Mouse (Mus musculus) heart, postnatal 25 days (tissue): ENCODE results near the gene Ccz1. TPM values are rescaled to one million over a fixed set of nuclear protein-coding genes. Genes with fewer than 3 reads are reported as not detected.

Experiments
- DNase-seq: peaks from one replicate; pipeline ENCODE4 v3.0.0; 2022; ENCODE audit warnings: low spot score
- intact Hi-C: fragments of 180-260 bp; cut with DNase I; formaldehyde crosslinking; loops from one replicate; pipeline ENCODE4 v1.15.1; 2025
- total RNA-seq, 2 experiments: library from RNA; stranded (reverse); gene quantifications; 2 replicates each; pipeline ENCODE4 v1.2.3; 2021

The Ccz1 gene
- total RNA-seq, 2 experiments from 2014 or later, result 25.0 to 26.0 TPM

DNA sequence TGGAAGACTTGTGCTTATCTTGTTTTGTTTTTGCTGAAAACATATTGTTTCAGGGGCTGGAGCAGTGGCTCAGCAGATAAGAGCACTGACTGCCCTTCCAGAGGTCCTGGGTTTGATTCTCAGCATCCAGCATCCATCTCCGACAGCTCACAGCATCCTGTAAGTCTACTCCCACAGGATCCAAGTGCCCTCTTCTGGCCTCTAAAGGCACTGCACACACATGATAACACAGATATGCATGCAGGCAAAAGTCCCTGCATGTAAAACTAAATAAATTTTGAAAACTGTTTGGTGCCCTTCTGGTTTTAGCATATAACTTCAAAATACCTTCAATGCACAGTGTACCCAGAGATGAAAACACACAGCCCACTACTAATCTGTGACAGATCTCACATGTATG, 15.3 kb downstream of the Ccz1 start:
- intact Hi-C loops, result no loop called here

DNA sequence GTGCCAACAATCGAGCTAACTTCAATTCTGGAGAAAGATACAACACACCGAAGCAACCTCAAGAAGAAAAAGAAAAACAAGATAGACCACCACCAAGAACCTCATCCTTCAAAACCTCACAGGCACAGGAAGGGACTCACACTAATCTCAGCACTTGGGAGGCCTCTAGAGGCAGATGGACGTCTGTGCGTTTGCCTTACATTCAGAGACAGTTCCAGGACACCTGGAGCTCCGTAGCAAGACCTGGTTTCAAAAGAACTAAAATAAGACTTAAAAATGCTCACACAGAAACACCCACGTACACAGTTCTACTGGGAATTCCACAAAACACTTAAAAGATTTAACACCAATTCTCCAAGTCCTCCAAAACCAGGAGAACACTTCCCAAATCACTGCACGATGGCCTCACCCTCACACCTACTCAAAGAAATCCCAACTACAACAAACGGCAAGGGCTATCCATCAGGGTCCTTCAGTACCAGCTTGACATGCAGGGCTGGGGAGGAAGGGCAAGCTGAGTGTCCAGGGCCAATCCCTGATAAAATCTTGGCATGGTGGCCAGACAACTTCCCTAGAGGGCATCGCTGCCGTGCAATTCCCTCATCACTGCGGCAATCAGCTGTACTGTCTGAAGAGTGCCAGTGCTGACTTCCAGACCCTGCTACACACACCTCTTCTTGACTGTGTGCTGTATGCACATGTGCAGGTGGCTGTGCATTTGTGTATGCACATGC, 19.9 kb downstream of the Ccz1 start:
- intact Hi-C loops, result no loop called here

More for the DNA sequence above, 15.3 kb downstream of the Ccz1 start:
- DNase-seq, result no peak

DNA sequence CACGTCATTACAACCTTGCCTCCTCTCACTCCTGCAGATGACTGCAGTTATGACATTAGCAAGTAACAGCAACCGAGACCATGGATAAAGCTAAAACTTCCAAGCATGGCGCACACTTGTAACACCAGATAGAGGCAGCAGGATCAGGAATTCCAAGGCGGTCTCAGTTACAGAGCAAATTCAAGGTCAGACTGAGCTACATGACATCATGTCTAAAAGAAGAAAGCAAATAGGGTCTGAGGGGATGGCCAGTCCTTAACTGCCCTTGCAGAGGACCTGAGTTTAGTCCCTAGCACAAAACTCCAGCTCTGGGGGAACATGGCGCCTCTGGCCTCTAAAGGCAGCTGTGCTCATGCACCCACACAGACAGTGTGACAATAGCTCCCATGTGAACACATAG, 20.8 kb downstream of the Ccz1 start:
- no peak for DNase-seq
- intact Hi-C loops, result no loop called here

More for the DNA sequence above, 19.9 kb downstream of the Ccz1 start:
- no peak for DNase-seq

DNA sequence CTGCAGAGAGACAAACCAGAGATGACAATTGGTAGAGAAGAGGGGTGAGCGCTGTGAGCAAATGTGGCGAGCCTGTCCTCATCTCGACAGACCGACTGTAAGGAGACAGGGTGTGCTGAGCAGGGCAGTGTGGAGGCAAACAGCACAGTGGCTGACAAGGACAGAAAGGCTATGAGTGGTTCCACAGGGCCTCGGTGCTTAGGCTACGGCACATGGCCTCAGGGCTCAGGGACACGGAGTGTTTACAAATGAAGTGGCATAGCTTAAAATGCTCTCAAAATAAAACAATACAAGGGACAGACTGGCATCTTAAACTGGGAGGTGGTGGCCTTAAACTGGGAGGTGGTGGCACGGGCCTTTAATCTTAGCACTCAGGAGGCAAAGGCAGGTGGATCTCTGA, 21.4 kb downstream of the Ccz1 start:
- intact Hi-C loops, result no loop called here
- no peak for DNase-seq

DNA sequence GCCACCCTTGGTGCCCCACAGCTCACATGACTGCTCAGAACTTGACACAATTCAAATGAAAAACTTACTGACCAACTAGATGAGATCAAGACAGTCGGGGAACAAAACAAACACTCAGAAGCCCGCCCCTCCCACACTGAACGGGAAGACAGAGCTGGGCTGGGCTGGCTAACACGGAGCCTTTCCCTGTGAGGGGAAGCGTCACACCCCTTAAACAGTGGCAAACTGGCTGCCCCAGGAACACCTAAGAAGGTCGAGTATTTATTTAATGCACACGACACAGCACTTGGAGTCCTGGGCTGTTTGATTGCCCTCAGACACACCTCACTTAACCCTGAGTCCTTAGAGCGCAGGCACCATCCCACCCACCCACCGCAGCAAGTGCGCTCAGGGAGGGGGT, 22.0 kb downstream of the Ccz1 start:
- intact Hi-C loops, result no loop called here
- no peak for DNase-seq

DNA sequence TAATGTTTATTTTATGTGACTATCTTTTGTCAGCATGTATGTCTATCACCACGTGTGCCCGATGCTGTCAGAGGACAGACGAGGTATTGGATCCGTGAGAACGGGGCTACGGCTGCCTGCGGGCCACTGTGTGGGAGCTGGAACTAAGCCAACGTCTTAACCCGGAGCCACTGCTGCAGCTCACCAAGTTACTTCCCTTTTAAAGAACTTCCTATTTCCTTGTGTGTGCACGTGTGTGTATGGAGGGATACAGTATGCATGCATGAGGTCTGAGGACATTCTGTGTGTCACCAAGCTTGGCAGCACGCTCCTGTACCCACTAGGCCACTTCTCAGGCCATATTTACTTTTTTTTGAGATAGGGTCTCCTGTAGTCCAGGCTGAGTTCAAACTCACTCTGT, 24.6 kb downstream of the Ccz1 start:
- intact Hi-C loops, result no loop called here
- no peak for DNase-seq

DNA sequence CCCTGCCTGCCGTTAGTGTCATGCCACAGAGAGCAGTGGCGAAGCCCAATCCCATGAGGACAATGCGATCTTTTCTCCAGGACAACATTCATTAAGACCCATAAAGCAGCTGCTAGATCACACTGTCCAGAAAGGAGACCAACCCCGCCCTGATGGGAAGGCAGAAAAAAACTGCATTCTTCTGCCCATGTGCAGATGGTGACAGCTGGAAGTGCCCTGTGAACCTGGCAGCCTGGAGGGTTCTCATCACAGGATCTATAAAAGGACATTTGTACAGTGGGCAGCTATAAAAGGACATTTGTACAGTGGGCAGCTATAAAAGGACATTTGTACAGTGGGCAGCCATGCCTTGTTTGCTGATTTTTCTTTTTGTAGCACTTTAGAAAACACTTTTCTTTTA, 25.6 kb downstream of the Ccz1 start:
- intact Hi-C loops, result no loop called here
- no peak for DNase-seq

DNA sequence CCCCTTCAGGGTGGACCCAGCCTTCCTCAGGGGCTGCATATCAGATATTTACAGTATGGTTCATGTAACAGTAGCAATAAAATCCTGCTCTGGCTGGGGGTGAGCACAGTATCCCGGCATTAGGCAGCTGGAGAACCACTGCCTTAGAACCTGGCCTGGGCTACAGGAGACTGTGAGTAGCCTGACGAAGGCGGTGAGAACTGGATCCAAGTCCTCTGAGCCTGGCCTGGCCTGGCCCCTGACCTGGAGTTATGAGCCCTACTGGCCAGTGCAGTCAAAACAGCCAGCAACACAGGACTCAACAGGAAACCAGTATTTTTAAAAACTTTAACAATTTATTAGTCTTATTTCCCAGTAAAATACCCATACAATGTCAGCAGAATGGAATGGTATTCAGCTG, 27.1 kb downstream of the Ccz1 start:
- intact Hi-C loops, result no loop called here
- DNase-seq, result no peak

DNA sequence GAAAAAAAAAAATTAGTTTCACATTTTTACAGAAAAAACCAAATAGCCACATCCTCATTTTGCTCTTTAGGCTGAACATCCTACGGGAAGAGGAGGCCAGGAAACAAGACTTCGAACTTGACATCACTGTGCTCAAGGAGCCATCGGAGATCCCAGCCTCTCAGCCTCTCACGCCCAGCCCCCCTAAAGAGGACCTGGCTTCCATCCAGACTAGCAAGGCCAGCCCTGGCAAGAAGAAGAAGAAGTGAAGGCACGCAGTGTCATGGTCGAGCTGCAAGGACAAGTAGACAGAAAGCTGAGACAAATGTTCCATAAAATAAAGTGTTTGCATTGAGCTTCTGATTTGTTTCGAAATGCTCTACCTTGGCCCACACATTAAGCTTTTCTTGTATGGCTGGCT, 29.3 kb downstream of the Ccz1 start:
- DNase-seq, result no peak
- intact Hi-C loops, result no loop called here

DNA sequence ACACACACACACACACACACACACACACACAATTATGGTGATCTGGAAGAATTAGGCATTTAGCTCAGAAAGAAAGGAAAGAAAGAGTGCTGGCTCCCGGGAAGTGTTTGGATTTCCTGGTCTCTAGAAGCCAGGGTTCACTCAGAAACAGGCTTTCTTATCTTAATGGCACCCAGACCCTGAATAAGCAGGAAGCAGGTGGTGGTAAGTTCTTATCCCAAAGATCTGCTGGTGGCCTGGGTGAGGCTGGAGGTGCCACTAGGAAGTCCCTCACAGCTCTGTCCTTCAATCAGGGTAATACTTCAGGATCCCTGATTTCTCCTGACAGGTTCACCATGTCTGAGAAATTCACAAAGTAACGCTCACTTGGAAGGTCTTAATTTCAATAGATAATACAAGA, 32.3 kb downstream of the Ccz1 start:
- no peak for DNase-seq
- intact Hi-C loops, result no loop called here

DNA sequence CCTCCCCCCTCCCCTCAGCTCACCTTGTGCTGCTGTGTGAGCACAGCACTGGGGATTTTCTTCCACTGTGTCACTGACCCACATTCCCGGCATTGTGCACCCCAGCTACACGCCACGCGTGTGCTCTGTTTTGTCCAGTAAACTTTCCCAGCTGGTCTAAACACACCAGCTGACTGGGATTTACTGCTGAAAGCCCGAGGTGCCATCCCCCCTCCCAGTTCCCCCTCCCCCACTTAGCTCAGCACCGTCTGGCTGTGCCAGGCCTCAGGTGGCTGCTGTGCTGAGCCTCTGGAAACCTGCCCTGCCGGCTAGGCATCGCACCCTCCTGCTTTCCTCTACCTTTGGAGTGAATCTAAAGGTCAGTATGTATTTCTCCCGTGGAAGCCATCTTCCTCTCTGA, 33.8 kb downstream of the Ccz1 start:
- no peak for DNase-seq
- intact Hi-C loops, result no loop called here

DNA sequence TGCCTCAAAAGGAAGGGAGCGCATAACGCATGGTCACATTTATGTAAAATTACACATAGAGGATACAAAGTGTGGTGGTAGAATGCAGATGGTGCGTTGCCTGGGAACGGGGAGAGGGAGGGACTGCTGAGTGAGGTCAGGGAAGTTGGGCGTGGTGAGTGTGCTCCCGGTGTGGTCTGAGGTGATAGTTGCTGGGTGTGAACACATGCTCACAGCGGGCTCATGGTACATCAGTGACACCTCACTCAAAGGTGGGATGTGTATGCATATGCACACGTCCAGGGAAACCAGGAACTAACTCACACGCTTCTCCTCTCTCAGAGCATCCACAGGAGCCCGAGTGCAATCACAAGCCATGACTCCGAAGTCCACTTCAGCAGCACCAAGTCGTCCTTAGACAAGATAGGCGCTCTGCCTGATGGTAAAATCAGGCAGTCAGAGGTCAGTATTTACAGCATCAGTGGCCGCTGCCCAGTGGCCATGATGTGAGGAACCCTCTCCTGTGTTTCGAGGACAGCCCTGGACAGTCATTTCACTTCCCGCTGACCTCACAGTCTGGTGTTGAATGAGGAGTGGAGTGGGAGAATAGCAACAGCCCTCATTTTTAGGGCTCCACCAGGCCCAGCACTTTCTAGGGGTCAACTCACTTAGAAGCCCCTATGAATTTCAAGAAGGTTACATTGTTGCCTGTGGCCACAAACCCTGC, 37.8 kb downstream of the Ccz1 start:
- DNase-seq, result no peak
- intact Hi-C loops, result no loop called here

DNA sequence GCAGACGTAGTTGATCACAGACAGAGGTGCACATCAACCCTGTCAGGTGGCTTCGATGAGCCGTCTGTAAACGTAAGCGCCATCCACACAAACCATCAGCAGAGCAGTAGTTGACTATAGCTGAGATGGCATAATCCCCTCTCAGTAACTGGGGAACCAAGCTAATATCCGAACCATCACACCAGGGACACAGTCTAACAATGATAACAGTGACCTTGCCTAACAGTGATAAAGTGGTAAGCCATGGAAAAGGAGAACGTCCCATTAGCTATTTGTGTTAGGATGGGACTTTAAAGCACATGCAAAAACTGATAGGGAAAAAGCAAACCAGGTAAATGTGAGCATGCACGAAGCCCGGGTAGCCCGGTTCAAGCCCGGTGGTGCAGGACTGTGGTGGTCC, 38.4 kb downstream of the Ccz1 start:
- intact Hi-C loops, result no loop called here
- DNase-seq, result no peak

DNA sequence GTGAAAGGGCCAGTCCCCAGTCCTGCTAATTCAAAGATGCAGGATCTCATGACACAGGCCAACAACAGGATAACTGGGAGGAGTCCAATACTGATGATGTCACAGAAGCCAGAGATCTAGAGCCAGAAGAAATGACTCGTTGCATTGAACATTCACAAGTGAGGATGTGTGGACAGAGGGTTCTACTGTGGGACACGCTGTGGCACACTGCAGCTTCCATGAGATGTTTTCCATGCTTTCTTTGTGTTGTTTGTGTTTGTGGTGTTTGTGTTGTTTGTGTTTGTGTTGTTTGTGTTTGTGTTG, 39.1 kb downstream of the Ccz1 start:
- no peak for DNase-seq
- intact Hi-C loops, result no loop called here

DNA sequence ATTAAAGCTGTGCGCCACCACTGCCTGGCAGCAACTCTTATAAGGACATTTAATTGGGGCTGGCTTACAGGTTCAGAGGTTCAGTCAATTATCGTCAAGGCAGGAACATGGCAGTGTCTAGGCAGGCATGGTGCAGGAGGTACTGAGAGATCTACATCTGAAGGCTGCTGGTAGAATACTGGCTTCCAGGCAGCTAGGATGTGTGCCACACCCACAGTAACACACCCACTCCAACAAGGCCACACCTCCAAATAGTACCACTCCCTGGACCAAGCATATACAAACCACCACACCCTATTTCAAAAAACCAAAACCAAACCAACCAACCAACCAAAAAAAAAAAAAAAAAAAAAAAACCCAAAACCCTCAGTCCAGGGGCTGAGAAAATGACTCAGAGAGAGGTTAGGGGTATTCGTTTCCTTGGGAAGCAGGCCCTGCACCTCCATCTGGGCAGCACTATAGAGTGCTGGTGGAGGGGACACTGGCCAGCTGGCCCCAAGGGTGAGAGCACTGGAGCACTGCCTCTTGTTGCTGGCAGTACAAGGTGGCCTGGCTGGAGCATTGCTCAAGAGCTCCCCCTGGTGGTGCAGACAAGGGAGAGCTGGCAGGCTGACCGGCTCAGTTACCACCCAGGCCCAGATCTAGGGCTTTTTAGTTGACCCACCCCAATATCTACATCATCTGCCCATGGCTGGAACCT, 39.6 kb downstream of the Ccz1 start:
- intact Hi-C loops, result no loop called here
- DNase-seq, result peak; percentile 9

DNA sequence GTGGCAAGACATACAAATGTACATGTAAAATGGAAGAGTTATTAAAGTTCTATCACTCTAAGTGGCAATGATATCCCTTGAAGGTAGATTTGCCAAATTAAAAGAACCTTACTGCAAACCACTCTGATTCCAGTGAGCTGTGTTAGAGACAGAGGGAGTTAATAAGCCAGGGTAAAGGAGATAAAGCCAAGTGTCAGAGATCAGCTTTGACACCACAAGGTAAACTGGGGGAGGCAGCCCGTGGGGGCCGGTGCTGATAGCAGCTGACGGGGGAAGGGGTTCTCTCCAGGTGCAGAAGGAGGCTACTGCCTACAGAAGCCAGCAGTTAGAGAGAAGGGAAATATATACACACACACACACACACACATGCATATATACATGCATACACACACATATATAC, 42.0 kb downstream of the Ccz1 start:
- intact Hi-C loops, result no loop called here
- DNase-seq, result no peak

DNA sequence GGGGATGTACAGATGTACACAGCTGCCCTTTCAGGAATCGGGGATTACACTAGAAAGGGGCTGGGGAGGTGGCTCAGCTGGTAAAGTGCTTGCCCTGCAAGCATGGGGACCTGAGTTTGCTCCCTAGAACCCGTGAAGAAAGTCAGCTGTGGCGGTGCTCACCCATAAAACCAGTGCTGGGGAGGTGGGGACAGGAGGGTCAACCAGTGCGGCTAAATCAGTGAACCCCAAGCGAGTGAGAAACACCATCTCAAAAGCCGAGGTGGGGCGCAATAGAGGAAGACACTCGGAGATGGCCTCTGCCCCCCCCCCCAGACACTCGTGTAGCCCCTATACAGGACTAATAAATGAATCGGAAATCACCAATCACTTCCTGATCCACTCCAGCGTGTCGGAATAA, 48.0 kb downstream of the Ccz1 start:
- intact Hi-C loops, result no loop called here
- no peak for DNase-seq

DNA sequence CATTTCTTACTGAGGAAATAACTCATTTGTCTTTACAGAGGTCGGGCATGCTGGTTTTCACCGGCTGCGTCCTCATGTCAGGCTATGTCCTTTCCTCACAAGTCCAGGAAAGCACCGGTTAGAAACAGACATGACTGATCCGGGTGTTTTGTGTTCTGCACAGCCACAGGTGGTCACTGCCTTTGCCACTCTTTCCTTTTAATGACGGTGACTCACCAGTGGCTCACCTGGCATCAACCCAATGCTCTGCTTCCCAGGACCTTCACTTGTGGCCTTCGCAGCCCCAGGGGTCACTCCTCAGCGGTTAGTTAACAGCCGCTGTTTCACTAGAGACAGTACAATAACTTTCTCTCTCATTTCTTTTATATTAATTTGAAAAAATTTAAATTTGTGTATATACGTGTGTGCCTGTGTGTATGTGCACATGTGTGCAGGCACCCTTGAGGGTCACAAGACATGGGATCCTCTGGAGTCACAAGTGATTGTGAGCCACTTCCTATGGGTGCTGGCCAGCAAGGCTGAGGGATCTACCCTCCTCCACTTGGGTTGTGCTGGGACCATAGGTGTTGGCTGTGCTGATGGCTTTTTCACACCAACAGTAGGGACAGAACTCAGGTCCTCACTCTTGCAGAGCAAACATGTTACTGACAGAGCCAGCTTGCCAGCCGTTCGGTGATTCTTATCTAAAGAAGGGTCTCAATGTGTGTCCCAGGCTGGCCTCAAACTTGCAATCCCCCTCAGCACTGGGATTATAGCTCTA, 48.9 kb downstream of the Ccz1 start:
- DNase-seq, result no peak
- intact Hi-C loops, result no loop called here

DNA sequence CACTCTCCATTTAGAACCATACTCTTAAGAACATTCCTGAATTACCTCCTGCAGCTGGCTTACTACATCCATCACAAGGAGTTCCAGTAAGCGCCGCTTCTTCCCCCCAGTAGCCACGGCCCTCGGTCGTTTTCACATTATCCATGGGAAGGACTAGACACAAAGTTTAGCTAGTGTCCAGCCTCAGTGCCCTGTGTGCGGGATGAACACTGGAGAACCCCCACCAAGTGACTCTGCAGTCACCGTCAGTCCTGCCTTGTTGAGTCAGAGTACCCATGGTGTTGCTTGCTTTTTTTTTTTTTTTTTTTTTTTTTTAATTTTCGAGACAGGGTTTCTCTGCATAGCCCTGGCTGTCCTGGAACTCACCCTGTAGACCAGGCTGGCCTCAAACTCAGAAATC, 53.5 kb downstream of the Ccz1 start:
- DNase-seq, result no peak
- intact Hi-C loops, result no loop called here

DNA sequence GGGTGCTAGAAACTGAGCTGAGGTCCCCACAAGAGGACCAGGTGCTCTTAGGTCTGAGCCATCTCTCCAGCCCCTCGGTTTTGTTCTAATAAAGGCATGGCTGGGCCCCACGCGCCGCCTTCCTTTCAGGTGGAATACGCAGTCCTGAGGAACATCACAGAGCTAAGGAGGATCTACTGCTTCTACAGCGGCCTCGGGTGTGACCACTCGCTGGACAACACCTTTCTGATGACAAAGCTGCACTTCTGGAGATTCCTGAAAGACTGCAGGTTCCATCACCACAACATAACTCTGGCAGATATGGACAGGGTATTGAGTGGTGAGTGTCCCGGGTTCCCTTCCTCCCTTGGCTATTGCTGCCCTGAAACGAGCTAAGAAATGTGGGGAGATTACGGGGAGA, 55.1 kb downstream of the Ccz1 start:
- intact Hi-C loops, result no loop called here

DNA sequence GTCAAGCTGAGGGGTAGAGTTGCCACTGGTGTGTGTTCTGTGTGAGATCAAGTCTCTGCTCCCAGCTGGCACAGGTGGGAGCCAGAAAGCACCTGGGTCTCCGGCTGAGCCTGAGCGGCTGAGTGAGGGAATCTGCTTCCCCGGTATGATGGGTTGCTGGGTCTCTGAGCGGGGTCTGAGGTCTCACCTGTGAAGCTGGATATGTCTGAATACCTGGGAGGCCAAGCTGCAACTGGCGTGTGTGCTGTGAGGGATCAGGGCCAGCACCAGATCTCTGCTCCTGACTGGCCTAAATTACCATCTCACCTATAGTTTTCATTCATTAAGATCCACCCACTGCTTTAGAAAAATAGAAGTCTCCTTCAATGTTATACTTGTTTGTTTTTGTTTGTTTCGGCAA, 57.6 kb downstream of the Ccz1 start:
- intact Hi-C loops, result no loop called here
- DNase-seq, result no peak

More for the DNA sequence above, 55.1 kb downstream of the Ccz1 start:
- DNase-seq, result no peak
